Mouse (Mus musculus) neural tube, embryonic 11.5 days (tissue): Measurements from ENCODE around the gene Dgkd. TPM values are rescaled to one million over a fixed set of nuclear protein-coding genes. Genes with fewer than 3 reads are reported as not detected.

ENCODE experiments used
- ATAC-seq: fragments of 200-750 bp; cut with Nextera tagmentation; 2 replicates; pipeline ENCODE4 v1.8.0; 2017; ENCODE audit warnings: moderate number of reproducible peaks, mild to moderate bottlenecking, moderate TSS enrichment, moderate library complexity; ENCODE audit not compliant: insufficient read depth, low FRiP score, low TSS enrichment
- DNase-seq: peaks from one replicate; pipeline ENCODE4 v3.0.0-alpha.2; 2015; ENCODE audit warnings: low spot score
- H3K27ac ChIP-seq: fragments of 300-500 bp; sonication (generic); 2 replicates; pipeline ENCODE4 v1.5.1; 2014; ENCODE audit warnings: low read depth, mild to moderate bottlenecking, low read length
- H3K27me3 ChIP-seq: fragments of 300-500 bp; sonication (generic); 2 replicates; pipeline ENCODE4 v1.6.1; 2014; ENCODE audit warnings: mild to moderate bottlenecking, low read length, mixed read lengths; ENCODE audit not compliant: control insufficient read depth, insufficient read depth
- H3K36me3 ChIP-seq: fragments of 300-500 bp; sonication (generic); 2 replicates; pipeline ENCODE4 v1.6.1; 2014; ENCODE audit warnings: mild to moderate bottlenecking, low read length, moderate library complexity, mixed read lengths; ENCODE audit not compliant: control insufficient read depth, insufficient read depth
- H3K4me1 ChIP-seq: fragments of 300-500 bp; sonication (generic); 2 replicates; pipeline ENCODE4 v1.6.1; 2014; ENCODE audit warnings: low read length, mixed read lengths; ENCODE audit not compliant: control insufficient read depth, insufficient read depth
- H3K4me2 ChIP-seq: fragments of 300-500 bp; sonication (generic); 2 replicates; pipeline ENCODE4 v1.6.1; 2014; ENCODE audit warnings: low read depth, mild to moderate bottlenecking, moderate library complexity
- H3K4me3 ChIP-seq: fragments of 300-500 bp; sonication (generic); 2 replicates; pipeline ENCODE4 v1.5.1; 2014; ENCODE audit warnings: low read depth, low read length
- H3K9ac ChIP-seq: fragments of 300-500 bp; sonication (generic); 2 replicates; pipeline ENCODE4 v1.6.1; 2014; ENCODE audit warnings: mild to moderate bottlenecking, low read length
- H3K9me3 ChIP-seq: fragments of 300-500 bp; sonication (generic); 2 replicates; pipeline ENCODE4 v1.6.1; 2016; ENCODE audit warnings: low read length; ENCODE audit not compliant: control insufficient read depth
- WGBS: fragments of 180-500 bp; shearing (Covaris S2); extraction: QIAGEN DNeasy Blood & Tissue Kit; methylation state at CpG from one replicate; pipeline ENCODE4 v1.1.7; 2014; 5-methylcytosine and 5-hydroxymethylcytosine counted together
- polyA plus RNA-seq: library from polyadenylated mRNA; unstranded; fragments of >200 nt; fragmentation: Nextera tagmentation; extraction: Ambion mirVana; gene quantifications from 2 replicates; pipeline ENCODE4 v1.2.1, GENCODE M21; 2014

The Dgkd gene
- polyA plus RNA-seq, 1 experiment from 2014 or later = 40.1 TPM

DNA sequence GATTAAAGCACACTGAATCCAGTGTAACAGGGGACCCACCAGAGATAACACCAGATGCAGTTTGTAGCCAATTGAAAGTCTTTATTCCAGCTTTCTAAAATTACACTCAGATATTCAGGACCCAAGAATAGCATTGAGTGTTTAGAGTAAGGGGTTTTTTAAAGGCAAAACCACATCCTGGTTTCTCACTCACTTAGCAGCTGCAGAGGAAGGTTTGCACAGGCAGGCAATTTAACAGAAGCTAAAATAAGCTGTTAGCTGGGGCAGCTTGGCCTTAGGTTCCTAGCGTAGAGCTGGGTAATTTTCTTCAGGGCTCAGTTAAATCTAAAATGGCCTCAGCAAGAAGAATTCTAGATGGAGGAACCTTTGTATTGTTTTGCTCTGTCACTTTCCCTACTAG is 13.6 kb downstream of the Dgkd start:
- ATAC-seq (no peak), DNase-seq (no peak)
- Histone ChIP-seq H3K4me1 (no peaks in the 10 kb centered on the region), H3K36me3 (no peaks in the 10 kb centered on the region), H3K4me2 (no peak overlapping the region), H3K9ac (no peak overlapping the region), H3K4me3 (no peak overlapping the region), H3K27ac (no peak overlapping the region), H3K27me3 (no peaks in the 10 kb centered on the region), H3K9me3 (no peaks in the 10 kb centered on the region)
- 100% methylated on average over 1 of the region's 1 CpGs for WGBS

DNA sequence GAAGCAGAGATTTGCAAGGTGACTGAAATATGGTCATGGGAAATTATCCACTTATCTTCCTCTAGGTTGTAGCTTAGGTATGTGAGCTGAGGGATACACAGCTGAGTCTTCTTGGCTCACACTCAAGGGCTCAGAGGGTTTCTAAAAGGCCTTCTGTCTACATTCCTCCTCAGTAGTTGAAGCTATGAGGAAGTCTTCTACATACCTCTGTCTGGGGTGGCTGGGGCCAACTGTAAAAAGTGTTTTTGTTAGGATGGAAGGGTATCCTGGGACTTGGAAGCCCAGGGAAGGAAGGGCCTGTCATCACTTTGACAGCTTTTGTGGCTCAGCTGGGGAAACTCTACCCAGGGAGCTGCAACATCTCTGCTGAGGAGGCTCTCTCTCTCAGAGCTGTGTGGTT is 18.5 kb downstream of the Dgkd start:
- no peak overlapping the region for H3K4me3 ChIP-seq
- no peak overlapping the region for H3K27ac ChIP-seq
- no peak for DNase-seq
- H3K9ac ChIP-seq = no peak overlapping the region
- no peaks in the 10 kb centered on the region for H3K27me3 ChIP-seq
- no peaks in the 10 kb centered on the region for H3K4me1 ChIP-seq
- no peaks in the 10 kb centered on the region for H3K9me3 ChIP-seq
- H3K4me2 ChIP-seq = no peak overlapping the region
- no peaks in the 10 kb centered on the region for H3K36me3 ChIP-seq
- no peak for ATAC-seq

- H3K36me3 ChIP-seq = no peaks in the 10 kb centered on the region
- DNase-seq (no peak), ATAC-seq (no peak)
- H3K4me3 ChIP-seq = no peak overlapping the region
- no peak overlapping the region for H3K27ac ChIP-seq
- no peaks in the 10 kb centered on the region for H3K9me3 ChIP-seq
- H3K4me2 ChIP-seq = no peak overlapping the region
- no peaks in the 10 kb centered on the region for H3K4me1 ChIP-seq
- H3K9ac ChIP-seq = no peak overlapping the region
- no peaks in the 10 kb centered on the region for H3K27me3 ChIP-seq
Measured at GRCm38 (mm10) chr1:87873081-87873480, 20.0 kb downstream of the Dgkd start.

GRCm38 (mm10) chr1:87876065-87876464 is 23.0 kb downstream of the Dgkd start:
- DNase-seq (no peak), ATAC-seq (no peak)
- H3K27me3 ChIP-seq = no peaks in the 10 kb centered on the region
- H3K9me3 ChIP-seq = no peaks in the 10 kb centered on the region
- no peak overlapping the region for H3K27ac ChIP-seq
- no peaks in the 10 kb centered on the region for H3K36me3 ChIP-seq
- H3K4me3 ChIP-seq = no peak overlapping the region
- H3K9ac ChIP-seq = no peak overlapping the region
- WGBS = 96% methylated on average over 1 of the region's 1 CpGs
- no peak overlapping the region for H3K4me2 ChIP-seq
- no peaks in the 10 kb centered on the region for H3K4me1 ChIP-seq

DNA sequence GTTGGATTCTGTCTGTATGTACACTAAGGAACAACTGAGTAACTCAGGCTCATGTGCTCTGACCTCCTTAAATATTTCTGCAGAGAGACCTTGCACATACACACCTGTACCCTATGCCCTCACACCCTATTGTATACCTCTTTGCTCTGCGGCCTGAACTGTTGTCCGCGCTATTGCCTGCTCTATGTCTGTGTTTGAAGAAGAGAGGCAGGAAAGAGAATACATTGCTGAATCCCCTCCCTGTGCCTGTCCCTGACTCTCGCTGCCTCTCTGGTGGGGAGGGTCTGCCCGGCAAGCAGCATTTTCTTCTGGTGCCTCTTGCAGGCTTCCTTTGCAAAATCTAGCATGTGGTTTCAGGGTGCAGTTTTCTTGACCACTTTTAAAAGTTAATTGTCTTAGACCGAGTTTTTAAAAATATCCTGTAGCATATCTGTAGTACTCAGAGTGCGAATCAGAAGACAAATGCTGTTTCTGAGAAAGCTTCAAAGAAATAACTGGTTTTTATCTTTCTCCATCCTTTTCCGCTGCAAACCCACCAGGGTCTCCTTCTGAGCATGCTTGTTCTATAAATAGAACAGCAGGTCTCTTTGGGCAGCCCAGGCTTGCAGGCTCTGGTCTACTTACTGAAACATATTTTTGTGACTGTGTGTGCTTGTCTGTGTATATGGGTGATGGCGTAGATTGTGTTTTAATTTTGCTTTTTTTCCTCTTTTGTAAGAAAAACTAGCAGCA is 24.6 kb downstream of the Dgkd start:
- H3K9ac ChIP-seq = no peak overlapping the region
- no peak overlapping the region for H3K27ac ChIP-seq
- no peak for ATAC-seq
- no peaks in the 10 kb centered on the region for H3K9me3 ChIP-seq
- H3K4me3 ChIP-seq = no peak overlapping the region
- no peak overlapping the region for H3K4me2 ChIP-seq
- H3K4me1 ChIP-seq = no peaks in the 10 kb centered on the region
- no peaks in the 10 kb centered on the region for H3K36me3 ChIP-seq
- no peaks in the 10 kb centered on the region for H3K27me3 ChIP-seq
- DNase-seq = no peak
- WGBS = 84% methylated on average over 9 of the region's 9 CpGs

GRCm38 (mm10) chr1:87879034-87879433 is 25.9 kb downstream of the Dgkd start:
- 94% methylated on average over 3 of the region's 3 CpGs for WGBS
- no peak overlapping the region for H3K4me2 ChIP-seq
- H3K27ac ChIP-seq = no peak overlapping the region
- H3K9me3 ChIP-seq = no peaks in the 10 kb centered on the region
- H3K36me3 ChIP-seq = no peaks in the 10 kb centered on the region
- no peaks in the 10 kb centered on the region for H3K27me3 ChIP-seq
- H3K4me1 ChIP-seq = no peaks in the 10 kb centered on the region
- no peak overlapping the region for H3K4me3 ChIP-seq
- no peak overlapping the region for H3K9ac ChIP-seq
- no peak for ATAC-seq
- no peak for DNase-seq

DNA sequence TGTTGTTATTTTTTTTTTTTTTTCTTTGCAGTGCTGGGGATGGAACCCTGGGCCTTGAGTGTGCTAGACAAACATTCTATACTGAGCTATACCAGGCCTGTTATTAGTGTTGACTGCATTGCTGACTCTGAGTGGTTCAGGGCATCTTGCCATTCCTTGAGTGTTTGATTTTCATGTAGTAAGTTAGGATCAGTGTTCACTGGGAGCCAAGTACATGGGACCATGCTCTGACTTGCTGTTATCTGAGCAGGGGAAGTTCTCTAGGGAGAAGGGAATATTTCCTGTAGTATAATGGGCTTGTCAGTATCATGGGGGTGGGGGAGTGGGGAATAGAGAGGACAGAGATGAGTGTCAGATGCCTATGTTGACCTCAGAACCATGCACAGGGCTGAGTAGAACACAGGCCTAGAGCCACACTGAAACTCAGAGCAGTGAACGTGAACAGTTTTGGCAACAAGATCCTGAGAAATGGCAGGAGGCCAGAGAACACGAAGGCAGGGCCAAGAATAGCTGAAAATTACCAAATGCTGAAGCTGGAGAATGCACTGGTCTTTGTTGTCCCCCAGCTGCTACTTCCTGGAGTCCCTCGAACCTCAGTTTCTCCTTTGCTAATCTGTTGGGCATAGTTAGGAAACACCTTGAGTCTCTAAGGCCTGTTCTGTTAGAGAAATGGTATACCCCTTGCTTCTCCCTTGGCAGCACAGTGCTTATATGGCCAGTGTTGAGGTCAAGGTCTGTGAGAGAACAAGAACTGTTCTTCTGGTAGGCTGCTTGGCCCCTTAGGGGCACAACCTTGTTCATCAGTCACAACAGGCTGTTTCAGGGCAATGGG is 26.6 kb downstream of the Dgkd start:
- Histone ChIP-seq H3K27me3 (no peaks in the 10 kb centered on the region), H3K36me3 (no peaks in the 10 kb centered on the region), H3K9ac (no peak overlapping the region), H3K4me2 (no peak overlapping the region), H3K27ac (no peak overlapping the region), H3K9me3 (no peaks in the 10 kb centered on the region), H3K4me1 (no peaks in the 10 kb centered on the region), H3K4me3 (no peak overlapping the region)
- DNase-seq (no peak), ATAC-seq (no peak)
- WGBS = 84% methylated on average over 3 of the region's 3 CpGs

DNA sequence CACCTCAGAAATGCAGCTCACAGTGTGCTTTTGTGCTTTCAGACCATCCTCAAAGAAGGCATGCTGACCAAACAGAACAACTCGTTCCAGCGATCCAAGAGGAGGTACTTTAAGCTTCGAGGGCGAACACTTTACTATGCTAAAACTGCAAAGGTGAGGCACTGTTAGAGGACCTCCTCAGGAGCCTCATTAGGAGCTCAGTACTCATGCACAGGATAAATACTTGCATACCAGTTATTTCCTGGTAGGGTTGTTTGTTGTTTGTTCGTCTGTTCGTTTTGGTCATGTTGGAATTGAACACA is 27.2 kb downstream of the Dgkd start:
- Histone ChIP-seq H3K4me3 (no peak overlapping the region), H3K27ac (no peak overlapping the region), H3K4me2 (no peak overlapping the region), H3K9ac (no peak overlapping the region), H3K4me1 (no peaks in the 10 kb centered on the region), H3K36me3 (no peaks in the 10 kb centered on the region), H3K27me3 (no peaks in the 10 kb centered on the region), H3K9me3 (no peaks in the 10 kb centered on the region)
- ATAC-seq (no peak), DNase-seq (no peak)
- WGBS = 86% methylated on average over 6 of the region's 6 CpGs

DNA sequence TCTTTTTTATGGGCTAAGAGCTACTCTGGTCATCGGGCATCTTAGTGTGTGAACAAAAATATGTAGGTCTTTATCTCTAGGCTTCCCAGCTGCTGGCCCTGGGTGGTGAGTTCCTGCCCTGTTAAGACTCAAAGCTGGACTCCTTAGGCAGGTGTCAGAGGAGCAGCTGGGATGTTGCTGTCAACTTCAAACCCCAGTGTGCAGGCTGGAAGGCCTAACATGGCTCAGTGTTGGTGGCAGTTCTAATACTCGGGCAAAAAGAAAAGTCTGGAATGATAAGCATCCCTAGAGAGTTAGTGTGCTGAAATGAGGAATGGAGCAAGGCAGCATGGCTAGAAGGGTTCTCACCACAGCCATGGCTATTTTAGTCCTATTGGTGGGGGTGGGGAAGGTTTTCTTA is 27.8 kb downstream of the Dgkd start:
- 74% methylated on average over 2 of the region's 2 CpGs for WGBS
- H3K27me3 ChIP-seq = no peaks in the 10 kb centered on the region
- ATAC-seq (no peak), DNase-seq (no peak)
- no peak overlapping the region for H3K4me2 ChIP-seq
- H3K36me3 ChIP-seq = no peaks in the 10 kb centered on the region
- no peak overlapping the region for H3K27ac ChIP-seq
- no peaks in the 10 kb centered on the region for H3K4me1 ChIP-seq
- no peak overlapping the region for H3K4me3 ChIP-seq
- H3K9me3 ChIP-seq = no peaks in the 10 kb centered on the region
- no peak overlapping the region for H3K9ac ChIP-seq
